Mouse (Mus musculus) kidney, embryonic 15.5 days (tissue): ENCODE measurements around the gene Slc26a9. TPM values are rescaled to one million over a fixed set of nuclear protein-coding genes. Genes with fewer than 3 reads are reported as not detected.

Source experiments
- ATAC-seq: fragments of 200-750 bp; cut with Nextera tagmentation; replicated peaks from 2 replicates; pipeline ENCODE4 v1.8.0; 2017; ENCODE audit warnings: moderate TSS enrichment; ENCODE audit not compliant: low FRiP score
- H3K27ac ChIP-seq: fragments of 300-500 bp; sonication (generic); 2 replicates; pipeline ENCODE4 v1.5.1; 2015; ENCODE audit warnings: mild to moderate bottlenecking, inconsistent platforms
- H3K27me3 ChIP-seq: fragments of 300-500 bp; sonication (generic); 2 replicates; pipeline ENCODE4 v1.6.1; 2015; ENCODE audit warnings: inconsistent platforms
- H3K36me3 ChIP-seq: fragments of 300-500 bp; sonication (generic); 2 replicates; pipeline ENCODE4 v1.6.1; 2015; ENCODE audit warnings: inconsistent platforms
- H3K4me1 ChIP-seq: fragments of 300-500 bp; sonication (generic); 2 replicates; pipeline ENCODE4 v1.6.1; 2015; ENCODE audit warnings: inconsistent platforms
- H3K4me2 ChIP-seq: fragments of 300-500 bp; sonication (generic); 2 replicates; pipeline ENCODE4 v1.6.1; 2015; ENCODE audit warnings: moderate library complexity, mild to moderate bottlenecking, inconsistent platforms
- H3K4me3 ChIP-seq: fragments of 300-500 bp; sonication (generic); replicated peaks from 2 replicates; pipeline ENCODE4 v1.5.1; 2015; ENCODE audit warnings: mild to moderate bottlenecking, inconsistent platforms
- H3K9ac ChIP-seq: fragments of 300-500 bp; sonication (generic); 2 replicates; pipeline ENCODE4 v1.6.1; 2015; ENCODE audit warnings: mild to moderate bottlenecking, inconsistent platforms
- H3K9me3 ChIP-seq: fragments of 300-500 bp; sonication (generic); replicated peaks from 2 replicates; pipeline ENCODE4 v1.6.1; 2016; ENCODE audit warnings: inconsistent platforms
- WGBS: fragments of 180-500 bp; shearing (Covaris S2); methylation state at CpG from one replicate; pipeline ENCODE4 v1.1.7; 2015; ENCODE audit warnings: mixed read lengths; 5-methylcytosine and 5-hydroxymethylcytosine counted together
- polyA plus RNA-seq: library from polyadenylated mRNA; unstranded; fragments of >200 nt; fragmentation: Nextera tagmentation; extraction: Ambion mirVana; gene quantifications from 2 replicates; pipeline ENCODE4 v1.2.1, GENCODE M21; 2015

Slc26a9 gene
- polyA plus RNA-seq, 1 experiment from 2014 or later = 0.13 TPM

- no peak for ATAC-seq
- Histone ChIP-seq H3K9me3 (no peaks in the 10 kb centered on the region), H3K9ac (no peak overlapping the region), H3K4me2 (no peak overlapping the region), H3K4me1 (no peaks in the 10 kb centered on the region), H3K36me3 (no peaks in the 10 kb centered on the region), H3K4me3 (no peak overlapping the region), H3K27me3 (no peaks in the 10 kb centered on the region), H3K27ac (no peak overlapping the region)
- 76% methylated on average over 9 of the region's 9 CpGs for WGBS
Observed at GRCm38 (mm10) chr1:131759667-131760427, 16.0 kb downstream of the Slc26a9 start.

- no peaks in the 10 kb centered on the region for H3K9me3 ChIP-seq
- H3K27me3 ChIP-seq = no peaks in the 10 kb centered on the region
- no peak overlapping the region for H3K4me2 ChIP-seq
- 83% methylated on average over 3 of the region's 3 CpGs for WGBS
- H3K36me3 ChIP-seq = no peaks in the 10 kb centered on the region
- H3K9ac ChIP-seq = no peak overlapping the region
- no peak overlapping the region for H3K27ac ChIP-seq
- H3K4me3 ChIP-seq = no peak overlapping the region
- H3K4me1 ChIP-seq = no peaks in the 10 kb centered on the region
- no peak for ATAC-seq
Observed at GRCm38 (mm10) chr1:131760428-131760820, 16.6 kb downstream of the Slc26a9 start.

DNA sequence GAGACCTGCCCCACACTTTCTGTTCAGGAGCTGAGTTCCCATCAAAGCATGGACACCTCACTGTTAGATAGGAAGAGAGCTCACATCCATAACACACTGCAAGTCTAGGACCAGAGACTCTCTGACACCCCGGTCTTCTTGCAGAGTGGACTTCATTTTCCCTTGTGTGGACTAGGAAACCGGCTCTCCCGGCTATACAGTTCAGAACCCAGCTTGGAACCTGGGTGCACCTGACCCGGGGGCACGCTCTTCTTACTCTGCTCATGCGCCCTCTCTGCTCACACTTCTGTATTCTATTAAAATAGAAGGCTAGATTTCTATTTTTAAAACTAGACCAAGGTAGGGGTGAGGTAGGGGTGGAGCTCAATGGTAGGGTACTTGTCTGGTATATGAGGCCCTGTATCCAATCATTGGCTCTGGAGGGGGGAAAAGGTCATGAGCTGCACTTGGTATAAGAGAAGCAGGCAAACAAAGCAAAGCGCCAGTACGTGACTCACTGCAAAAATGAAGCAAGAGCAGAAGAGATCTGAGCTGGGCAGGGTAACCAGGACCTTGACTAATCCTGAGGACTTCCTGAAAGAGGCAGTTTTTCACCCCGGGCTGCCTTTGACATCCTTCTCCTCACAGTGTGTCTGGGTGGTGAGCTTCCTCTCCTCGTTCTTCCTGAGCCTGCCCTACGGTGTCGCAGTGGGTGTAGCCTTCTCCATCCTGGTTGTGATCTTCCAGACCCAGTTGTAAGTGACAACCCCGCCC is 17.4 kb downstream of the Slc26a9 start:
- 0 out of 2 replicates have a peak, but pooled peaks cover 3% of the 10 kb centered on the region for H3K27me3 ChIP-seq
- H3K9ac ChIP-seq = no peak overlapping the region
- no peak overlapping the region for H3K27ac ChIP-seq
- 0 out of 2 replicates have a peak, but pooled peaks cover 2% of the 10 kb centered on the region for H3K4me1 ChIP-seq
- no peak for ATAC-seq
- no peaks in the 10 kb centered on the region for H3K9me3 ChIP-seq
- whole genome bisulfite sequencing = 82% methylated on average over 13 of the region's 13 CpGs
- no peak overlapping the region for H3K4me2 ChIP-seq
- no peak overlapping the region for H3K4me3 ChIP-seq
- no peaks in the 10 kb centered on the region for H3K36me3 ChIP-seq

DNA sequence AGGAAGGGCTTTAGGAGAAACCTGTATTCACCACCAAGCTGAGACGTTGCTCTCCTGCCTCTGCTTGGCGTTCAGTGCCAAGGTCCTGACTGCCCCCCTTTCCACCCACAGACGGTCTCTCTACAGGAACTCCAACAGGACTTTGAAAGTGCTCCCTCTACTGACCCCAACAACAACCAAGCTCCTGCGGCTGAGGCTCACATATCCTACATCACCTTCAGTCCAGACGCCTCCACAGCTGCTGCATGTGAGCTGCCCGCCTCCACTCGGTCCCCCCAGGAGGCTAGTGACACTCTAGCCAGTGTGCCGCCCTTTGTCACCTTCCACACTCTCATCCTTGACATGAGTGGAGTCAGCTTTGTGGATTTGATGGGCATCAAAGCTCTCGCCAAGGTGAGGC is 19.9 kb downstream of the Slc26a9 start:
- no peak overlapping the region for H3K27ac ChIP-seq
- no peaks in the 10 kb centered on the region for H3K9me3 ChIP-seq
- ATAC-seq = no peak
- no peak overlapping the region for H3K4me2 ChIP-seq
- no peak overlapping the region for H3K9ac ChIP-seq
- no peaks in the 10 kb centered on the region for H3K36me3 ChIP-seq
- H3K4me3 ChIP-seq = no peak overlapping the region
- H3K27me3 ChIP-seq = 0 out of 2 replicates have a peak, but pooled peaks cover 3% of the 10 kb centered on the region
- WGBS = 53% methylated on average over 9 of the region's 9 CpGs
- 0 out of 2 replicates have a peak, but pooled peaks cover 2% of the 10 kb centered on the region for H3K4me1 ChIP-seq

- Histone ChIP-seq H3K27ac (no peak overlapping the region), H3K4me1 (0 out of 2 replicates have a peak, but pooled peaks cover 2% of the 10 kb centered on the region), H3K36me3 (no peaks in the 10 kb centered on the region), H3K9me3 (no peaks in the 10 kb centered on the region), H3K4me2 (no peak overlapping the region), H3K4me3 (no peak overlapping the region), H3K27me3 (0 out of 2 replicates have a peak, but pooled peaks cover 8% of the 10 kb centered on the region), H3K9ac (no peak overlapping the region)
- no peak for ATAC-seq
- WGBS = 68% methylated on average over 8 of the region's 8 CpGs
Observed at GRCm38 (mm10) chr1:131764581-131765338, 20.9 kb downstream of the Slc26a9 start.

DNA sequence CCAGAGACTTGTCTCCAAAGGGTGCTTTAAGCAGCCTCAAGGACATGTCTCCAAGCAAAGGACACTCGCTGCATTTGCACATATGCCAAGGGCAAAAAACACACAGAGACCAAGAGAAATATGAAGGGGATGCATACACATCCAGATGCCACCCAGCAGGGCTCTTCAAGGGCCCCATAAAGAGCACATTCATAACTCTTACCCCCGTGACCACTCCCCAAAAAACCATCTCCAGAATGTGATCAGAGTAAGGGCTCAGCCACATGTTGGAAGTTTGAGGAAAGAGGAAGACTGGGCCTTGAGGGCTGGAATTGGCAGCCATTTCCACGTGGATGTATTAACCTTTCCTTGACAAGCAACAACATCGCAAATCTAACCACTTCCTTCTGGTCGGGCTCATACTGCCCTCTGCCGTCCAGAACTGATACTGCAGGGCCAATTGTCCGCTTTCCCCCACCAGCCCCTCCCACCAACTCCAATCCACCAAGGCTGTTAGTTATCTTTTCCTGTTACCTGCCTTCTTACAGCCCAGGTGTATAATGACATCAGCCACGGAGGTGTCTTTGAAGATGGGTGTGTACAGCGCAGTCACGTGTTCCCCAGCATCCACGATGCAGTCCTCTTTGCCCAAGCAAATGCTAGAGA is 21.7 kb downstream of the Slc26a9 start:
- Histone ChIP-seq H3K9me3 (no peaks in the 10 kb centered on the region), H3K36me3 (no peaks in the 10 kb centered on the region), H3K4me1 (0 out of 2 replicates have a peak, but pooled peaks cover 2% of the 10 kb centered on the region), H3K27me3 (0 out of 2 replicates have a peak, but pooled peaks cover 8% of the 10 kb centered on the region), H3K4me2 (no peak overlapping the region), H3K27ac (no peak overlapping the region), H3K9ac (no peak overlapping the region), H3K4me3 (no peak overlapping the region)
- WGBS = 12% methylated on average over 11 of the region's 11 CpGs
- ATAC-seq = no peak

DNA sequence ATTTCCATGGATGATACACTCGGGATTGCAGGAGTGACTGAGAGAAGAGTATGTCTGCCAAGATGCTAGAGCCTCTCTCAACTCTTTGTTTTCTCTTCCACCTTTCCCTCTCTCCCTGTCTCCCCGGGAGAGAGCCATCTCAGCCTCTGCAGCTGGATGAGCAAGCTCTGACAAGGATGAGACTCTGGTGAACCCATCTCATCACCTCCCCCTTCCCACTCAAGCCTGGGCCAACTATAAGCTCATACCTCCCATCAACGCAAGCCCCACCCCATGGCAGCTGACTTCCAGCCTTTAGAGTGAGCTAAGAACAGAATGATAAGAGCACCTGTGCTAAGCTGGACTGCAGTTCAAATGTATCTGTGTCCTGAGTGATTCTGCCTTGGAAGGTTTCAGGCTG is 25.5 kb downstream of the Slc26a9 start:
- H3K9me3 ChIP-seq = no peaks in the 10 kb centered on the region
- 0 out of 2 replicates have a peak, but pooled peaks cover 8% of the 10 kb centered on the region for H3K27me3 ChIP-seq
- H3K4me2 ChIP-seq = no peak overlapping the region
- WGBS = 73% methylated on average over 3 of the region's 3 CpGs
- H3K4me1 ChIP-seq = 0 out of 2 replicates have a peak, but pooled peaks cover 2% of the 10 kb centered on the region
- H3K27ac ChIP-seq = no peak overlapping the region
- no peaks in the 10 kb centered on the region for H3K36me3 ChIP-seq
- H3K4me3 ChIP-seq = no peak overlapping the region
- no peak overlapping the region for H3K9ac ChIP-seq
- no peak for ATAC-seq

DNA sequence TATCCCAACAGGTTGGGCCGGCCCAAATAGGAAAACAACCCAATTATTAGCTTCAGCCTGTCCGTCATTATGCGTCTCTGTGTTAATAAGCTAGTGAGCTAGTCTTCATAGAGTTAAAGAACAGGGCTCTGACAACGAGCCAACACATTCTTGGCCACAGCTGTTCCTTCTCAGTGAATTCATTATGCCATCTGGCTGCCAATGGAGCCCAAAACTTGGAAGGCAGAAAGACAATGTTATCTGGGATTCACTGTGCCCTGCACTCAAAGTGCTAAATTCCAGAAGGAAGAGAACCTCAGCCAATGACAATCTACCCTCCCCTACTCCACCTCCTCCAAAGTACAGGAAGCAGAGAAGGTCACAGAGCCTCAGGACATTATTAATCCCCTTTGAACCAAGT is 26.8 kb downstream of the Slc26a9 start:
- 0 out of 2 replicates have a peak, but pooled peaks cover 8% of the 10 kb centered on the region for H3K27me3 ChIP-seq
- ATAC-seq = no peak
- 72% methylated on average over 4 of the region's 4 CpGs for WGBS

GRCm38 (mm10) chr1:131771440-131771839 is 27.6 kb downstream of the Slc26a9 start:
- 0 out of 2 replicates have a peak, but pooled peaks cover 4% of the 10 kb centered on the region for H3K27me3 ChIP-seq
- ATAC-seq = no peak

More for the DNA sequence above, 26.8 kb downstream of the Slc26a9 start:
- H3K4me1 ChIP-seq = 0 out of 2 replicates have a peak, but pooled peaks cover 2% of the 10 kb centered on the region
- H3K27ac ChIP-seq = no peak overlapping the region
- H3K36me3 ChIP-seq = no peaks in the 10 kb centered on the region
- no peaks in the 10 kb centered on the region for H3K9me3 ChIP-seq
- no peak overlapping the region for H3K4me3 ChIP-seq
- H3K4me2 ChIP-seq = no peak overlapping the region
- no peak overlapping the region for H3K9ac ChIP-seq

GRCm38 (mm10) chr1:131794591-131794990 is 50.8 kb downstream of the Slc26a9 start:
- WGBS = 36% methylated on average over 3 of the region's 3 CpGs
- ATAC-seq = no peak
- H3K9ac ChIP-seq = no peak overlapping the region
- H3K4me3 ChIP-seq = no peak overlapping the region
- H3K4me1 ChIP-seq = peaks cover 6% of the 10 kb centered on the region; the same call in 1 of the 2 replicates
- H3K4me2 ChIP-seq = no peak overlapping the region
- no peak overlapping the region for H3K27ac ChIP-seq
- no peaks in the 10 kb centered on the region for H3K36me3 ChIP-seq
- H3K27me3 ChIP-seq = peaks cover 11% of the 10 kb centered on the region
- H3K9me3 ChIP-seq = no peaks in the 10 kb centered on the region

More at GRCm38 (mm10) chr1:131771440-131771839, 27.6 kb downstream of the Slc26a9 start:
- Histone ChIP-seq H3K27ac (no peak overlapping the region), H3K36me3 (no peaks in the 10 kb centered on the region), H3K4me3 (no peak overlapping the region), H3K9me3 (no peaks in the 10 kb centered on the region), H3K4me1 (no peaks in the 10 kb centered on the region), H3K4me2 (no peak overlapping the region), H3K9ac (no peak overlapping the region)

- H3K27me3 ChIP-seq = peaks cover 11% of the 10 kb centered on the region
- no peak overlapping the region for H3K4me2 ChIP-seq
- no peaks in the 10 kb centered on the region for H3K36me3 ChIP-seq
- no peaks in the 10 kb centered on the region for H3K9me3 ChIP-seq
- no peak overlapping the region for H3K9ac ChIP-seq
- WGBS = 84% methylated on average over 3 of the region's 3 CpGs
- no peak overlapping the region for H3K4me3 ChIP-seq
- ATAC-seq = no peak
- H3K27ac ChIP-seq = no peak overlapping the region
- peaks cover 6% of the 10 kb centered on the region; the same call in 1 of the 2 replicates for H3K4me1 ChIP-seq
Observed at GRCm38 (mm10) chr1:131795171-131795570, 51.3 kb downstream of the Slc26a9 start.
